Mouse (Mus musculus) kidney, postnatal 4 days (tissue): Measurements from ENCODE around the gene Dimt1.
"Not testable (repeated sequence)": the region's sequence is repeated elsewhere in the genome, so short reads cannot be mapped to it uniquely, and the experiment has no call there.

ENCODE experiments used
- DNase-seq, 2 experiments: peaks; one replicate each; pipeline ENCODE4 v3.0.0; 2021; ENCODE audit warnings: mixed read lengths in 2 of 2

Dimt1 gene

DNA sequence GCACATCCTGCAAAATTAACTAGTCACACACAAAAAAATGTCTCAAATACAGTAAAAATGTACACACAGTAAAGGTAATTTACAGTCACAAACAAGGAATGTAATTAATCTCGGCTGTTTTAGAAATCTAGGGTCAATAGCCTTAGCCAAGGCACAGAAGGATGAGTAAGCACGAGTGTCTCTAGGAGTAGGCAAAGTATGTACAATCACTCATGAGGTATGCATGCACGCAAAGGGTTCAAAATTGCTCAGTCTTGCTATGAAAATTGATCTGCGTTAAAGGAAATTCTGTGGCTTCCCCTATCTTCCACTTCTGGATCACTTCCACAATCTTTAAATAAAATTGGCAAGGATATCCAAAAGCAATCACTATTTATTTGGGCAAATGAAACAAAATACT lies 14.6 kb downstream of the Dimt1 start:
- no peak for DNase-seq

DNA sequence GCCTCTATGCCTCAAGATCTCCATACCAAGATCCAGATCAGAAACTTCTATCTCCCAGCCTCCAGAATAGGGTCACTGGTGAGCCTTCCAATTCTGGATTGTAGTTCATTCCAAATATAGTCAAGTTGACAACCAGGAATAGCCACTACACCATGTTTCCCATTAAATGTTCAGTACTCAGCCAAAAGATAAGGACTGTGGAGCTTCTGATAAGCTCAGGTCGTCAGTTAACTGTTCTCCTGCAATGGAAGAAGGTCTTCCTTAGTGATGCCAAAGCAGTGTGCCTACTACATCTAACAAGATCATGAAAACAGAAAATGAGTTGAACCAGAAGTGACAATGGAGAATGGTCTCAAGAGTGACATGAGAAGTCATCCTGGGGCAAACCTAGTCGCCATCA lies 50.0 kb downstream of the Dimt1 start:
- DNase-seq, result no peak

DNA sequence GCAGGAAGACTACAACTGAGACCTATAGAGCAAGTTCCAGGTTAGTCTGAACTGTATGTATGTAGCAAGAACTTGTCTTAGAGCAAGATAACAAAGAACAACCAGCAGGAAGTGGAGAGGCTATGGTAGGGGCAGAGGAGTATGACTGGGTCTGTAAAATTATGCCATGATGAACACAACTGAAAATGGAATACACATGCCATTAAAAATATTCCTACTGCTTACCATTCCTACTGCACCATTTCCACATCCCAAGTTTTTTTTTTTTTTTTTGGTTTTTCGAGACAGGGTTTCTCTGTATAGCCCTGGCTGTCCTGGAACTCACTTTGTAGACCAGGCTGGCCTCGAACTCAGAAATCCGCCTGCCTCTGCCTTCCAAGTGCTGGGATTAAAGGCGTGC lies 50.6 kb downstream of the Dimt1 start:
- not testable (repeated sequence) for DNase-seq

DNA sequence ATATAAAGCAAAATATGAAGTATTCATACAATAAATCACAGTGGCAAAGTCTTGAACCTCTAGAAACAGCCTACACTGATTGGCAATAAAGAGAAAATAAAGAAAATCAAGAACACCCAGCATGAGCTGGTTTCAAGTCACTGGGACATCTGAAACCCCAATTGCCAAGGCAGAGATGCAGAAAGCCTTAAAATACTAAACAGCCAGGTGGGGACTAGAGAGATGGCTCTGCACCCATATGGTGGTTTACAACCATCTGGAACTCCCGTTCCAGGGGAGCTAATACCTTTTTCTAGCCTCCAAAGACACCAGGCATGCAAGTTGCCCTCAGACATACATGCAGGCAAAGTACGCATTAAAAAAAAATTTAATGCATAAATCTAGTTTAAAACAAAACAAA lies 51.1 kb downstream of the Dimt1 start:
- no peak for DNase-seq

DNA sequence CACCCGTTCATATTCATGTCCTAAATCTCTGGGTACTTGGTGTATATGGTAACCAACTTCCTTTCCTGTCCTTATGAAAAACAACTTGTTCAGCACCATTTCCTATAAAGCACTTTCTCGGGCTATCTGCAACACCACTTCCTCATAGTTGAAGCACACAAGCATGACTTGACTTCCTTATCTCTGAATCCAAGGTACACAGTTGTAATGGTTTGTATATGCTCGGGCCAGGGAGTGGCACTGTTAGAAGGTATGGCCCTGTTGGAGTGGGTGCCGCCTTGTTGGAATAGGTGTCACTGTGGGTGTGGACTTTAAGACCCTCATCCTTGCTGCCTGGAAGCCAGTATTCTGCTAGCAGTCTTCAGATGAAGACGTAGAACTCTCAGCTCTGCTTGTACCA lies 51.7 kb downstream of the Dimt1 start:
- DNase-seq, result peak in 1 of 2 experiments; percentile 7

DNA sequence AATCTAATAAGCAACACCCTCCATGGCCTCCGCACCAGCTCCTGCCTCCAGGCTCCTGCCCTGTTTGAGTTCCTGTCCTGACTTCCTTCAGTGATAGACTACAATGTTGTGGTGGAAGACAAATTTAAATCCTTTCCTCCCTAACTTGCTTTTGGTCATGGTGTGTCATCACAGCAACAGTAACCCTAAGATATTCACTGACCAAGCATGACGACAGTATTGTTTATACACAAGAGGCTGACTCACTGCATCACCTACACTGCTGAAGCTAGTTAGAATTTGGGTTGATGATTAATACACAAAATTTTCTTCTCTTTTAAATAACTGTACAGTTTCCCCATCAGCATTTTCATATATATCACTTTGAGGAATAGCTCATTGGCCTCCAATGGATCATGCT lies 56.3 kb downstream of the Dimt1 start:
- DNase-seq, result no peak

DNA sequence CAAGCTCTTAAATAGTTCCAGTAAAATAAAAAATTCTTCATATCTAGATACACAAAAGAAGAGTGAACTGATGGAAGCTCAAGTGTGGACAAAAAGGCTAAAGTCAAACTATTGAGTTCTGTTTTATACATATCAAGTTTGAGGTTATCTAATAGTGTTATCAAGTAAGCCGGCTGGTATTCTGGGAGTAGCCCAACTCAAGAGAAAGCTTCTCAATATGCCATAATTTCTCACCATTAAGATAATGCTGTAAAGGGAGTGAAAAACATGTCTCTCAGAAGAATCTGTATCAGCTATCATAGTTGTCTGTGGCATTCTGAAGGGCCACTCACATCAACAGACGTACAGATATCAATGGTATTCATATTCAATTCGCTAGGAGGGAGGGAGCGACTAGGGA lies 61.2 kb downstream of the Dimt1 start:
- no peak for DNase-seq
